Mouse (Mus musculus): ENCODE measurements around the gene Haspin.

Haspin gene

GRCm38 (mm10) chr11:73144261-73144681 lies 6.2 kb upstream of the Haspin start:
- no peak for DNase-seq

DNA sequence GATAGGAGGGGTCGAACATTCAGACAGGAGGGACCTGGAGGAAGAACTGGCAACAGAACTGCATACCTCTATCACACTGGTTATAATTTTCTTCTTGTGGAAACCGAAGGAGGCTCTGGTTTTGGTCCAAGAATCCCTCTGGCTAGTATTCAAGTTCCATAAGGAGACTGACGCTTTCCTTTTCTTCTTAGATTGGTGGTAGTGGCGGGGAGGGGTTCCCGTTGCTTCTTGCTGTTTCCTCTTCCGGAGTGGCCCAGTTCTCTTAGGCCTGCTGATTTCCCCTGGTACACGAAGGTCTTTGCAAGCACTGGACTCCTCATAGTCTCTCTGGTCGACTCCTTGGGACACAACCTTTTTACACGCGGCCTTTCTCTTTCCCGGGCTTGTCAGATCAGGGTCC lies 978 bp downstream of the Haspin start:
- no peak for DNase-seq

- no peak for DNase-seq
Measured at GRCm38 (mm10) chr11:73136587-73136986, 1.5 kb downstream of the Haspin start.

DNA sequence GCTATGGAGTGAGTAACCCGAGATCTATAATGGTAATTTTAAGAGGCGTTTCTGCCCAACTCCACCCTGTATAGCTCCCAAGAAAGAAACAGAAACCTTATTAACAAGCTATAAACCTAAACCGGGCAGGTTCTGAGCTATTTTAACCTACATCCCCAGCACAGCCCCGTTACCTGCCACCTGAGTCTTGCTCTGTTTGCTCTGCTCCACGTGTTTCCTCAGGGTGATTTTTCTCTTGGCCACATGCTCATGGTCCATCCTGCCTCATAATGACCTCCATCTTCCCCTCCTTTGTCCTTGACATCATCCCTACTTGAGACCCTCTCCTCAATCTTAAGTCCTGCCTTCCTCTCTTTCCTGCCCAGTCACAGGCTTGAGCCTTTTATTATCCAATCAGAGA lies 3.9 kb downstream of the Haspin start:
- DNase-seq, result no peak

DNA sequence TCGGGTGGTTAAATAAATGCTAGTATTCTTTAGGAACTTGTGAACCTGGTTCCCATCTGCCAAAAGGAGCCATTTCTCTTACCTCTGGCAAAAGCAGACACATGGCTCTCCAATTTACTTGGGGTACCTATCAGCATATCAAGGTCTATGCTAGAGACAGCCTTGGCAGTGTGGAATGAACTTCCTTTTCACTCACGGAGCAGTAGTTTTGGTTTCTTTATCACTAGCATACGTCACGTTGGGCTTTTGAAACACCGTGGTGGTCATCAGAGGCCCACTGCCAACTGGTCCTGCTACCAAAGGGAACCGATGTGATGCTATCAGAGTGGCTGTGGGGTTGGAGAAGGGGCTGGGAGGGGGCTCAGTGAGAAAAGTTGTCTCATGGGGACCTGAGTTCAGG lies 5.1 kb downstream of the Haspin start:
- no peak for DNase-seq

DNA sequence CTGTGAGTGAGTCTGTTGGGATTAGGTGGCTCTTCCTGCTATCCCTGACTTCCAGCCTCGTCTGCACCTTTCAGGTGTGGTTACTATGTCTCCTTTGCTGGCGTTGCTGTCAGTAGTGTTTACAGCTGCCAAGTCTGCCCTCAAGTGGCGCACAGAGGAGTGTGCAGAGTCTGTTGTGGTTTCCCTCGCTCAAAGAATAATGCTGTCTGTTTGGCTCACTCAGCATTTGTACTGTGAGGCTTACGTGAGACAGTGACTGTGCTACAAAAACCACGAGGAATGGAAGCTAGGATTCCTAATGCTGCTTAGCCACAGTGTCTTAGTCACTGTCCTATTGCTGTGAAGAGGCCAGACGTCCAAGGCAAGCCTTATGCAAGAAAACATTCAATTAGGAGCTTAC lies 7.1 kb downstream of the Haspin start:
- DNase-seq, result no peak

DNA sequence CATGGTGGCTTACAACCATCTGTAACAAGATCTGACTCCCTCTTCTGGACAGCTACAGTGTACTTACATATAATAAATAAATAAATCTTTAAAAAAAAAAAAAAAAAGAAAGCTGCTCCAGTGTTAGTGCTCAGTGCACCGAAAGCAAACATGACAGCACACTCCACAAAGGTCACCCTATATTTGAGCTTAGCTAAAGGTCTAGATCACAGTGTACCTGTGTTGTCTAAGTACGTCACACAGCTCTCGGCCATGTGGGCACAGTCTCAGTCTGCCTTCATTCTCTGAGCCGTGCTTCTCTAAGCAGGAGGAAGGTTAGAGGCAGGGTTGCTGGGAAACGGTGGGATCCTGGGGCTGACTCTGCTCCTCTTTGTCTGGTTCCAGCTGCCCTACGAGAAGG lies 11.6 kb downstream of the Haspin start:
- no peak for DNase-seq

DNA sequence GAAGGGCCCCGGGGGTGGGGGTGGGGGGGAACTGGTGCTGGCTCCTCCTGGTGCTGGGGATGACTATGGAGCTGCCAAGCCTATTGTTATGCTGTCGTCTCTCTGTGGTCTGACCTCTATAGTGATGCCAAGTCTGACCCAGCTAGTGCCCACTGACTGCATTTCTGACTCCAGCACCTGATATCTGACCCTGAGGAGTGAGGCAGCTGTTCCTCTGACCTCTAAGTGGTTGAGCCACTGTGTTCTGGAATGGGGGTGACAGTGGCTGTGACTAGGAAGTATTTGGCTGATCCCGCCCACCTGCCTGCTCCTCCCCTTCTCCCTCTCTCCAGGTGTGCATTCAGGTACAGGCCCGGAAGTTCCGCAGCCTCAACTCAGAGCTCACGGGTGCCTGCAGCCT lies 26.7 kb downstream of the Haspin start:
- no peak for DNase-seq

GRCm38 (mm10) chr11:73109941-73110340 lies 28.2 kb downstream of the Haspin start:
- DNase-seq, result no peak

GRCm38 (mm10) chr11:73108898-73109625 lies 29.0 kb downstream of the Haspin start:
- DNase-seq, result no peak

- DNase-seq, result no peak
Measured at GRCm38 (mm10) chr11:73108195-73108897, 29.7 kb downstream of the Haspin start.

- peak; percentile 78 for DNase-seq
Measured at GRCm38 (mm10) chr11:73107358-73107757, 30.7 kb downstream of the Haspin start.

DNA sequence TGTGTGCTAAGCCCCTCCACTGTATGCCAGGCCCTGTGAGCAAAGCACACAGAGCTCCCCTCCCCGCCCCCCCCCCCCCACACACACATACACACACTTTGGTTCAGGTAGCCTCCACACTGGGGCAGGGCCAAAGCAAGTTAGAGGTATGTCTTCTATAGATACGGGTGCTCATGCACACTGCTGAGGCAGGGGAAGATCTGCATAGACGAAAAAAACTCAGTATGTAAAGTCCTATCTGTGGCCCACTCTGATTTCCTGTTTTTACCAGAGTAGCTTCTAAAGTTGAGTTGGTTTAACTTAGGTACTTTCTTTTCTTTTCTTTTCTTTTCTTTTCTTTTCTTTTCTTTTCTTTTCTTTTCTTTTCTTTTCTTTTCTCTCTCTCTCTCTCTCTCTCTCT lies 32.8 kb downstream of the Haspin start:
- DNase-seq, result no peak

- no peak for DNase-seq
Measured at GRCm38 (mm10) chr11:73101308-73101707, 36.8 kb downstream of the Haspin start.

- DNase-seq, result no peak
Measured at GRCm38 (mm10) chr11:73099976-73100750, 37.9 kb downstream of the Haspin start.

DNA sequence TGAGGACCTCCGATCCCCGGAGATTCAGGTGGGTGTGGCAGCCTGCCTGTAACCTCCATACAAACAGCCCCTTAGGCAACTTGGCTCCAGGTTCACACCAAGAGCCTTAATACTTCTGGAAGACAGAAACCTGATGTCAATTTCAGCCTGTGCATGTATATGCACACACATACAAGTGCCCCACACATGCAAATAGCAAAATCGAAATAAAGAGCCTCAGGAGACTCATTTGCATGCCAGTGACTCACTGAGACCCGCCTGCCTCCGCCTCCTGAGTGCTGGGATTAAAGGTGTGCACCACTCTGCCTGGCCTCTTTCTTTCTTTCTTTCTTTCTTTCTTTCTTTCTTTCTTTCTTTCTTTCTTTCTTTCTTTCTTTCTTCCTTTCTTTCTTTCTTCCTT lies 39.2 kb downstream of the Haspin start:
- no peak for DNase-seq

GRCm38 (mm10) chr11:73094231-73094995 lies 43.7 kb downstream of the Haspin start:
- no peak for DNase-seq

DNA sequence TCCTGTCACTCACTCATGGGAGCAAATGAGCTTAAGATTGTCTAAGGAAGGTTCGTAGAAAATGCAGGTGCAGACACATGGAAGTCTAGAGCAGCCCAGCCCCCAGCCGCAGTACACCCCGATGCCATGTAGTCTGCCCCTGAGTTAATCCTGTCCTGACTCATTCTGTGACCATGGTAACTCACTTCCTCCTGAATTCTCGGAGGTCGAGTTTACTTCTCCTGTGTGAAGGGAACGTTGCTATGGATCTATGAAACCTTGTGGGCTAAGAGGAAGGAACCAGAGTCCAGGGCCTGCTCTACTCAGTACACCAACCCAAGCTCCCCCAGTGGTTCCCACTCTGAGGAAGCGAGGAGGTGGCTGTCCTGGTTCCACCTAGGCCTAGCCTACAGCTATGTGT lies 45.2 kb downstream of the Haspin start:
- no peak for DNase-seq

DNA sequence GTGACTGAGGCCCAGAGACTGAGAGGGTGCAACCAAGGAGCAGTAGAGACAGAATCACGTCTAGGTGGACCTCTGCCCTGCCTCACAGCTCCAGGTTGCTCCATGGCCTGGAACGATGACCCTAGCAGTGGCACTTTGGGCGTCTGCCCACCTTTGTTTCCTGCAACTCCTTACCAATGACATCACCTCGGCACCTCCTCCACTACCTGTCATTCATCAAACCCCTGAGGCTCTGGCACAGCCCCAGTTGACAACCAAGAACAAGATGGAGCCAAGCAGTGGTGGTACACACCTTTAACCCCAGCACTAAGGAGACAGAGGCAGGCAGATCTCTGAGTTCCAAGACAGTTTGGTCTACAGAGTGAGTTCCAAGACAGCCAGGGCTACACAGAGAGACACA lies 46.0 kb downstream of the Haspin start:
- DNase-seq, result no peak

- no peak for DNase-seq
Measured at GRCm38 (mm10) chr11:73090826-73091225, 47.3 kb downstream of the Haspin start.

DNA sequence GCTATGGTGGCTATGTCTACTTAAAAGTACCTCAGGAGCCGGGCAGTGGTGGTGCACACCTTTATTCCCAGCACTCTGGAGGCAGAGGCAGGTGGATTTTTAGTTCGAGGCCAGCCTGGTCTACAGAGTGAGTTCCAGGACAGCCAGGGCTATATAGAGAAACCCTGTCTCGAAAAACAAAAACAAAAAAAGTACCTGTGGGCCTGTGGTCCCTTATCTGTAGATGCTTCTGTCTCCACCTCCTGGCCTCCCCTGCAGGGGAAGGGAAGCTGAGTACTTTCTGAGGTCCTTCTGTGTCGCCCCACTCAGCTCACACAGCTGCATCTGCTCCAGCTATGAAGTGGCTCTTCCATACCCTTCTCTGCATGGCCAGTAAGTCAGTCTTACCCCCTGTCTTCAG lies 47.8 kb downstream of the Haspin start, which contains the start of gene Itgae:
Gene Itgae (plus strand): TSS at position 301 of the 400 bp plus-strand sequence.
- no peak for DNase-seq

- no peak for DNase-seq
Measured at GRCm38 (mm10) chr11:73087700-73088480, 50.2 kb downstream of the Haspin start.

Data from right cerebral cortex, postnatal 14 days (tissue).